Mouse (Mus musculus): ENCODE data around the gene Itga11. TPM values are rescaled to one million over a fixed set of nuclear protein-coding genes. Genes with fewer than 3 reads are reported as not detected.

Gene Itga11
- polyA plus RNA-seq, 1 experiment from 2014 or later: 0.29 TPM

GRCm38 (mm10) chr9:62829877-62830276 is 152.3 kb downstream of the Itga11 start:
- no peak for DNase-seq (ENCODE audit: low spot score)
- Histone ChIP-seq H3K9ac (ENCODE audit: low read length) (no peak overlapping the region), H3K4me1 (replicated peaks; ENCODE audit: control insufficient read depth, insufficient read depth) (no peaks in the 10 kb centered on the region), H3K4me2 (replicated peaks; ENCODE audit: low read depth) (no peak overlapping the region), H3K4me3 (ENCODE audit: low read depth, low read length) (no peak overlapping the region), H3K27me3 (ENCODE audit: control insufficient read depth, insufficient read depth, low read length) (no peaks in the 10 kb centered on the region), H3K9me3 (ENCODE audit: control insufficient read depth, low read length) (no peaks in the 10 kb centered on the region), H3K27ac (replicated peaks) (no peak overlapping the region), H3K36me3 (ENCODE audit: control insufficient read depth, insufficient read depth, low read length) (no peaks in the 10 kb centered on the region)
- no peak for ATAC-seq (ENCODE audit: low FRiP score, low TSS enrichment)
- TF ChIP-seq CTCF (IDR thresholded peaks at IDR 0.05; ENCODE audit: low read depth): no peak
- no peak for TF ChIP-seq EP300 (optimal IDR thresholded peaks at IDR 0.05)
- WGBS: 66% methylated on average over 6 of the region's 6 CpGs

Other genes with a start within 250 kb of the Itga11 start
- gene Coro2b, start 140.8 kb upstream of the Itga11 start, polyA plus RNA-seq (2015; fragmentation: Nextera tagmentation; extraction: Ambion mirVana): 4.9 and 5.4 TPM in 2 replicates
- gene Fem1b, start 134.1 kb downstream of the Itga11 start, polyA plus RNA-seq (2015; fragmentation: Nextera tagmentation; extraction: Ambion mirVana): 6.6 and 6.8 TPM in 2 replicates
- gene Cln6, start 161.0 kb downstream of the Itga11 start, polyA plus RNA-seq (2015; fragmentation: Nextera tagmentation; extraction: Ambion mirVana): 16.2 and 17.4 TPM in 2 replicates
- gene Calml4, start 180.3 kb downstream of the Itga11 start, polyA plus RNA-seq (2015; fragmentation: Nextera tagmentation; extraction: Ambion mirVana): 21.6 and 24.6 TPM in 2 replicates